Mouse (Mus musculus): ENCODE measurements around the gene Mcat. TPM values are rescaled to one million over a fixed set of nuclear protein-coding genes. Genes with fewer than 3 reads are reported as not detected.

Mcat gene
- polyA plus RNA-seq, 1 experiment, result 28.1 TPM

DNA sequence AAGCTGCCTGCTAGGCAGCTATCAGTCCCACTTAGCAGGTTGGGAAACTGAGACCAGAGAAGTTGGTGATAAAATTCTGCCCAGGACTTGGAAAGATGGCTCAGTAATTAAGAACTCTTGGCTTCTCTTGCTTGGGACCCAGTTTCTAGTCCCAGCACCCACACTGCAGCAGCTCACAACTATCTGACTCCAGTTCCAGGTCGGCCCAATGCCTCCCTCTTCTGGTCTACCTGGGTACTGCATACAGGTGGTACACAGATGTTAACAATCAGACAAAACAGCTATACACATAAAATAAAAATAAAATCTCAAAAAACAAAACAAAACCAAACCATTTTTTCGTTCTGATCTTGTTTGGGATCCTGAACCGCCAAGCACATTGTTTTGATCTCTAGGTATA is 63.2 kb downstream of the Mcat start:
- Histone ChIP-seq H3K9ac (ENCODE audit: low read depth, poor library complexity, severe bottlenecking) (no peak overlapping the region), H3K36me3 (ENCODE audit: control insufficient read depth, insufficient read depth, low read length, poor library complexity, severe bottlenecking) (no peaks in the 10 kb centered on the region; the same call in 1 of the 2 replicates), H3K27ac (ENCODE audit: insufficient read depth, low read length) (no peak overlapping the region), H3K4me1 (ENCODE audit: control insufficient read depth, insufficient read depth, low read length) (peaks cover 2% of the 10 kb centered on the region), H3K27me3 (ENCODE audit: control insufficient read depth, insufficient read depth, low read length, poor library complexity, severe bottlenecking) (no peaks in the 10 kb centered on the region), H3K9me3 (replicated peaks; ENCODE audit: control insufficient read depth, insufficient read depth, low read length, poor library complexity, severe bottlenecking) (no peaks in the 10 kb centered on the region), H3K4me3 (ENCODE audit: low read depth, low read length) (no peak overlapping the region)
- TF ChIP-seq EP300 (IDR thresholded peaks at IDR 0.05; ENCODE audit: insufficient read depth, low read depth, low read length) (no peak), CTCF (IDR thresholded peaks at IDR 0.05; ENCODE audit: low read depth, low read length) (peak; percentile 79)

DNA sequence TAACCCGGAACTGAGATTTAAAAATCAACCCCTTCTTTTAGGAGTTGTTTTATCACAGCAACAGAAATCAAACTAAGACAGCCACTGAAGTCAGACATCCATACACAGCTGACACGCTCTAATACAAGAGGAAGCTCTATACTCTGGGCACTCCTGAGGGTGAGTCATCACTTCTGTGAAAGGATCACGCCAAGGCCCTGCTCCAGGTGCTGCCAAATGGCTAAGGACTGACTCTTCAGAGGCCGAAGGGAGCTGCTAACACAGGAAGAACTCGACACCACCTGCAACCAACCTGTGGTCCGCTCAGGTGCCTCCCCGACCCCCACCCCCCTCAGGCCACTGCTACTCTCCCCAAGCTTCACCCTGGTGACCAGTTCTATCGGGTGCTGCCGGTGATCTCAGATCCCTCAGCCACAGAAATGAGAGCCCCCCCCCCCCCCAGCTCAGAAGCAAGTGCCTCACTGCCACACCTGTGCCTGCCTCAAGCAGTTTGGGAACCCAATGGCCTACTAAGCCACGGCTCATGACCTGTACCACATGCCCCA is 64.3 kb downstream of the Mcat start:
- H3K27me3 ChIP-seq (ENCODE audit: control insufficient read depth, insufficient read depth, low read length, poor library complexity, severe bottlenecking), result no peaks in the 10 kb centered on the region
- H3K4me1 ChIP-seq (ENCODE audit: control insufficient read depth, insufficient read depth, low read length), result peaks cover 2% of the 10 kb centered on the region
- H3K4me3 ChIP-seq (ENCODE audit: low read depth, low read length), result no peak overlapping the region
- H3K27ac ChIP-seq (ENCODE audit: insufficient read depth, low read length), result no peak overlapping the region
- TF ChIP-seq POLR2A (IDR thresholded peaks at IDR 0.05; ENCODE audit: insufficient read depth, low read length), result no peak
- TF ChIP-seq EP300 (IDR thresholded peaks at IDR 0.05; ENCODE audit: insufficient read depth, low read depth, low read length), result no peak
- TF ChIP-seq CTCF (IDR thresholded peaks at IDR 0.05; ENCODE audit: low read depth, low read length), result no peak
- H3K36me3 ChIP-seq (ENCODE audit: control insufficient read depth, insufficient read depth, low read length, poor library complexity, severe bottlenecking), result no peaks in the 10 kb centered on the region; the same call in 1 of the 2 replicates
- H3K9me3 ChIP-seq (replicated peaks; ENCODE audit: control insufficient read depth, insufficient read depth, low read length, poor library complexity, severe bottlenecking), result no peaks in the 10 kb centered on the region
- H3K9ac ChIP-seq (ENCODE audit: low read depth, poor library complexity, severe bottlenecking), result no peak overlapping the region

DNA sequence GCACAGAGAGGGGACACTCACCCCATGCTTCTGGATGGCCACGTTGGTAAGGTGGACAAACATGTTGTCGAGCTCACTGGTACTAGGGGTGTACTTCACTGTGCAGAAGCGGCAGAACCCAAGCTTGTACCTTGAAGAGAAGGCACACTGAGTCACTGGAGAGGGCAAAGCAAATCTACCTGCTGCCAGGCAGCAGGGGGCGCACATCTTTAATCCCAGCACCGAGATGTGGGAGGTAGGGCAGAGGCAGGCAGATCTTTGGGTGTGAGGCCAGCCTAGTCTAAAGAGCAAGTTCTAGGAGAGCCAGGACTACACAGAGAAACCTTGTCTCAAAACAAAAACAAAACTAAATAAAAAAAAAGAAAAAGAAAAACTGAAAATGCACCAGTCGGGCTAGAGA is 66.3 kb downstream of the Mcat start:
- Histone ChIP-seq H3K4me3 (ENCODE audit: low read depth, low read length) (no peak overlapping the region), H3K4me1 (ENCODE audit: control insufficient read depth, insufficient read depth, low read length) (peaks cover 2% of the 10 kb centered on the region), H3K9ac (ENCODE audit: low read depth, poor library complexity, severe bottlenecking) (no peak overlapping the region), H3K27ac (ENCODE audit: insufficient read depth, low read length) (no peak overlapping the region), H3K36me3 (ENCODE audit: control insufficient read depth, insufficient read depth, low read length, poor library complexity, severe bottlenecking) (no peaks in the 10 kb centered on the region; the same call in 1 of the 2 replicates), H3K9me3 (replicated peaks; ENCODE audit: control insufficient read depth, insufficient read depth, low read length, poor library complexity, severe bottlenecking) (no peaks in the 10 kb centered on the region), H3K27me3 (ENCODE audit: control insufficient read depth, insufficient read depth, low read length, poor library complexity, severe bottlenecking) (no peaks in the 10 kb centered on the region)
- TF ChIP-seq CTCF (IDR thresholded peaks at IDR 0.05; ENCODE audit: low read depth, low read length), result peak; percentile 58
- no peak for TF ChIP-seq EP300 (IDR thresholded peaks at IDR 0.05; ENCODE audit: insufficient read depth, low read depth, low read length)
- no peak for TF ChIP-seq POLR2A (IDR thresholded peaks at IDR 0.05; ENCODE audit: insufficient read depth, low read length)

Other genes starting within 250 kb of the Mcat start
- gene Arfgap3, start 213.5 kb downstream of the Mcat start, polyA plus RNA-seq (2011; ENCODE audit: insufficient read depth, insufficient read length, low read depth, missing spikeins), result 10.0 and 11.9 TPM in 2 replicates
- 78.3 and 82.8 TPM in 2 replicates for gene Pacsin2, start 99.2 kb downstream of the Mcat start, polyA plus RNA-seq (2011; ENCODE audit: insufficient read depth, insufficient read length, low read depth, missing spikeins)
- 13.6 and 19.1 TPM in 2 replicates for gene Ttll1, start 52.9 kb downstream of the Mcat start, polyA plus RNA-seq (2011; ENCODE audit: insufficient read depth, insufficient read length, low read depth, missing spikeins)
- gene Bik, start 36.9 kb downstream of the Mcat start, polyA plus RNA-seq (2011; ENCODE audit: insufficient read depth, insufficient read length, low read depth, missing spikeins), result 3.7 and 6.5 TPM in 2 replicates
- gene Tspo, start 195 bp downstream of the Mcat start, polyA plus RNA-seq (2011; ENCODE audit: insufficient read depth, insufficient read length, low read depth, missing spikeins), result 25.9 and 31.9 TPM in 2 replicates
- 33.7 and 35.0 TPM in 2 replicates for gene Ttll12, start 31.4 kb upstream of the Mcat start, polyA plus RNA-seq (2011; ENCODE audit: insufficient read depth, insufficient read length, low read depth, missing spikeins)
- 0.51 and 0.91 TPM in 2 replicates for gene Scube1, start 161.2 kb upstream of the Mcat start, polyA plus RNA-seq (2011; ENCODE audit: insufficient read depth, insufficient read length, low read depth, missing spikeins)
- gene Mpped1, start 215.7 kb upstream of the Mcat start, polyA plus RNA-seq (2011; ENCODE audit: insufficient read depth, insufficient read length, low read depth, missing spikeins), result 0.35 and 0.75 TPM in 2 replicates

Measured in ES-Bruce4 (cell line).